Mouse (Mus musculus): ENCODE results near the gene Snapc3.

DNA sequence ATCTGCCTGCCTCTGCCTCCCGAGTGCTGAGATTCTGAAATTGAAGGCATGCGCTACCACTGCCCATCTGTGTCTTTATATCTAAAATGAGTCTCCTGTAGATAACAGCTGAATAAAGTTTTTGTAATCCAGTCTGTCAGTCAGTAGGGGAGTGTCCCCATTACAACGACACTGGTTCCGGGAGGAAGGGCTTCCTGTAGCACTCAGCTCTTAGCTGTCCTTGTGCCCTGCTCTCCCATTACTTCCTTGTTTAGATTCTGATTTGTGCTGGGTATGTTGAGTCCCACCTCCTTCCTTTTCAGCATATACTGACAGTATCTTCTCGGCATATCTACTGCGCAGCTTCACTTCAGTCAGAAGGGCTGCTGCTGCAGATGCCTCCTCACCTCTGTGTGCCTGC, 15.4 kb downstream of the Snapc3 start:
- TF ChIP-seq CTCF (IDR thresholded peaks at IDR 0.05; ENCODE audit: low read depth) (no peak), EP300 (IDR thresholded peaks at IDR 0.05; ENCODE audit: low read depth) (no peak)

Data from heart, postnatal 0 days (tissue).